Mouse (Mus musculus) C2C12 (cell line): ENCODE measurements around the gene Ttll8.

Experiments
- CTCF ChIP-seq: IDR thresholded peaks from one replicate; pipeline ENCODE4 v1.5.1; 2011; ENCODE audit not compliant: control insufficient read depth, insufficient read depth, insufficient read length
- MYOD1 ChIP-seq: IDR thresholded peaks from one replicate; pipeline ENCODE4 v1.6.1; 2011; ENCODE audit warnings: low read depth; ENCODE audit not compliant: control insufficient read depth, insufficient read length

DNA sequence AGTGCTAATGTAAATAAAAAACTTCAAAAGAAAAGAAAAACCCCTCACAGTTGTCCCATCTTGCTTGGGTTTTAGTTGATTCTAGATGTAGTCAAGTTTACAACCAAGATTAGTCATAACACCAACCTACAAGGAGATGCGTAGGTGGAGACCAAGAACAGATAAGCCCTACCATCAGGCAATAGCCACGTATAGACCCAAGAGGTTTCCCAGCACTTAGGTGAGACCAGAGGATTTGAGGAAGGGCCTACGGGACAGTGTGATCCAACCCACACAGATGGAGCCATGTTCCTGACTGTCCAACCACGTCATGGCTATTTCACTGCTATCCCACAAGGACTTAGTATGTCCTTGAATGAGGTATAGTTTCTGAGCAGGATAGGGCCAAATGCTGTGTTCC is 18.1 kb upstream of the Ttll8 start:
- TF ChIP-seq CTCF (no peak), MYOD1 (no peak)
